Mouse (Mus musculus) retina, postnatal 7 days (tissue): ENCODE data around the gene Slc35f3.

ENCODE experiments used
- DNase-seq: peaks from one replicate; pipeline ENCODE4 v3.0.0-alpha.2; 2012; ENCODE audit warnings: low read depth, low spot score

The Slc35f3 gene

GRCm38 (mm10) chr8:126298296-126299093 lies at the start of gene Slc35f3:
Gene Slc35f3, plus strand, starts transcription at chr8:126298558.
- peak; percentile 27 for DNase-seq

GRCm38 (mm10) chr8:126250486-126250885 lies 47.9 kb upstream of the Slc35f3 start:
- DNase-seq = no peak

GRCm38 (mm10) chr8:126256585-126257391 lies 41.6 kb upstream of the Slc35f3 start:
- DNase-seq = no peak

- no peak for DNase-seq
Observed at GRCm38 (mm10) chr8:126257392-126257681, 41.0 kb upstream of the Slc35f3 start.

- peak; percentile 45 for DNase-seq
Observed at GRCm38 (mm10) chr8:126258175-126258781, 40.1 kb upstream of the Slc35f3 start.

- no peak for DNase-seq
Observed at GRCm38 (mm10) chr8:126265186-126265585, 33.2 kb upstream of the Slc35f3 start.

GRCm38 (mm10) chr8:126267118-126267517 lies 31.2 kb upstream of the Slc35f3 start:
- no peak for DNase-seq

GRCm38 (mm10) chr8:126269733-126270132 lies 28.6 kb upstream of the Slc35f3 start:
- DNase-seq = no peak

- DNase-seq = no peak
Observed at GRCm38 (mm10) chr8:126272445-126272844, 25.9 kb upstream of the Slc35f3 start.

- no peak for DNase-seq
Observed at GRCm38 (mm10) chr8:126273066-126273465, 25.3 kb upstream of the Slc35f3 start.

GRCm38 (mm10) chr8:126274866-126275360 lies 23.4 kb upstream of the Slc35f3 start:
- DNase-seq = no peak

GRCm38 (mm10) chr8:126275886-126276285 lies 22.5 kb upstream of the Slc35f3 start:
- no peak for DNase-seq

GRCm38 (mm10) chr8:126291951-126292350 lies 6.4 kb upstream of the Slc35f3 start:
- no peak for DNase-seq

- peak; percentile 37 for DNase-seq
Observed at GRCm38 (mm10) chr8:126297284-126297845, 993 bp upstream of the Slc35f3 start.

GRCm38 (mm10) chr8:126299333-126299732 lies 975 bp downstream of the Slc35f3 start:
- no peak for DNase-seq

GRCm38 (mm10) chr8:126300350-126300749 lies 2.0 kb downstream of the Slc35f3 start:
- no peak for DNase-seq

- DNase-seq = no peak
Observed at GRCm38 (mm10) chr8:126301580-126301979, 3.2 kb downstream of the Slc35f3 start.

GRCm38 (mm10) chr8:126307164-126307563 lies 8.8 kb downstream of the Slc35f3 start:
- DNase-seq = no peak

- peak; percentile 42 for DNase-seq
Observed at GRCm38 (mm10) chr8:126309015-126309414, 10.7 kb downstream of the Slc35f3 start.

GRCm38 (mm10) chr8:126324931-126325330 lies 26.6 kb downstream of the Slc35f3 start:
- no peak for DNase-seq

- DNase-seq = no peak
Observed at GRCm38 (mm10) chr8:126326136-126326535, 27.8 kb downstream of the Slc35f3 start.

- DNase-seq = no peak
Observed at GRCm38 (mm10) chr8:126326731-126327130, 28.4 kb downstream of the Slc35f3 start.
